Mouse (Mus musculus) C2C12 (cell line): ENCODE measurements around the gene Dok5.

ENCODE experiments used
- CEBPB ChIP-seq: IDR thresholded peaks from one replicate; pipeline ENCODE4 v1.6.1; 2011; ENCODE audit warnings: low read depth, mild to moderate bottlenecking, control low read depth, moderate library complexity
- CTCF ChIP-seq: IDR thresholded peaks from one replicate; pipeline ENCODE4 v1.5.1; 2011; ENCODE audit not compliant: control insufficient read depth, insufficient read depth, insufficient read length
- FOSL1 ChIP-seq: IDR thresholded peaks from one replicate; pipeline ENCODE4 v1.8.0; 2011; ENCODE audit warnings: mild to moderate bottlenecking, low read length; ENCODE audit not compliant: poor library complexity, insufficient read depth, severe bottlenecking
- MAX ChIP-seq: IDR thresholded peaks from one replicate; pipeline ENCODE4 v1.6.1; 2011; ENCODE audit warnings: mild to moderate bottlenecking, control low read depth
- MYOD1 ChIP-seq: IDR thresholded peaks from one replicate; pipeline ENCODE4 v1.6.1; 2011; ENCODE audit warnings: low read depth; ENCODE audit not compliant: control insufficient read depth, insufficient read length
- MYOG ChIP-seq: IDR thresholded peaks from one replicate; pipeline ENCODE4 v1.6.1; 2011; ENCODE audit not compliant: control insufficient read depth, insufficient read length; ENCODE audit errors: extremely low read depth
- USF1 ChIP-seq: IDR thresholded peaks from one replicate; pipeline ENCODE4 v1.6.1; 2011; ENCODE audit warnings: low read depth, mild to moderate bottlenecking, control low read depth, moderate library complexity

- no peak for TF ChIP-seq CTCF
- no peak for TF ChIP-seq USF1
- no peak for TF ChIP-seq FOSL1
- TF ChIP-seq MAX: no peak
- TF ChIP-seq CEBPB: no peak
- TF ChIP-seq MYOD1: no peak
- TF ChIP-seq MYOG: no peak
These were observed 37.1 kb downstream of the Dok5 start for GRCm38 (mm10) chr2:170768699-170769098.
